Mouse (Mus musculus): Measurements from ENCODE around the gene Vps13d. TPM values are rescaled to one million over a fixed set of nuclear protein-coding genes. Genes with fewer than 3 reads are reported as not detected.
A peak's percentile ranks its signal among the peaks of the same experiment; 100 is the strongest.

Gene Vps13d
- polyA plus RNA-seq, 1 experiment from 2014 or later, result 14.7 TPM

DNA sequence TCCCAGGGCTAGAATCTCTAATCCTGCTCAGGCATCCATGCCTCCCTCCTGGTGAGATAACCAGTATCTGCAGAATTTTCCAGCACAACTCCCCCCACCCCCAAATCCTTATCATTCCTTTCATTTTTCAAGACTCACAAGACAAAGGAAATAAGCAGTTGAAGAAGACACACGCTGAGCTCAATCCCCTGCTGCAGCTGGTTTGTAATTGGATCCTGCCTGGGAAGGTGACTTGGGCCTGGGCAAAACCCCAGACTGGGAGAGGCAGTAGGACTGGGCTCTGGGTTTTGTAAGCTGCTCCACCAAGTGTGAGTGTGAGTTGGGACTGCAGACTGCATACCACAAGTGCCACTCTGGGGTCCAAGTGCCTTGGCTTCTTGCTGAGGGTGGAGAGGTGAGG is 260.3 kb downstream of the Vps13d start:
- no peak overlapping the region for H3K4me2 ChIP-seq (ENCODE audit: low read length)
- ATAC-seq (replicated peaks; ENCODE audit: low FRiP score, low read depth) (no peak), DNase-seq (ENCODE audit: low spot score) (no peak)
- H3K27ac ChIP-seq, result no peak overlapping the region
- no peaks in the 10 kb centered on the region for H3K9me3 ChIP-seq (replicated peaks; ENCODE audit: low read length)
- H3K36me3 ChIP-seq (ENCODE audit: insufficient read depth, low read length), result no peaks in the 10 kb centered on the region
- H3K4me3 ChIP-seq (replicated peaks; ENCODE audit: low read depth, low read length), result no peak overlapping the region
- TF ChIP-seq CTCF (IDR thresholded peaks at IDR 0.05; ENCODE audit: low read depth), result no peak
- H3K27me3 ChIP-seq (ENCODE audit: insufficient read depth, low read length), result no peaks in the 10 kb centered on the region
- H3K4me1 ChIP-seq (replicated peaks; ENCODE audit: insufficient read depth, low read length), result peaks cover 13% of the 10 kb centered on the region; the same call in 1 of the 2 replicates
- WGBS, result 15% methylated on average over 1 of the region's 1 CpGs
- H3K9ac ChIP-seq (ENCODE audit: low read depth, low read length), result no peak overlapping the region

DNA sequence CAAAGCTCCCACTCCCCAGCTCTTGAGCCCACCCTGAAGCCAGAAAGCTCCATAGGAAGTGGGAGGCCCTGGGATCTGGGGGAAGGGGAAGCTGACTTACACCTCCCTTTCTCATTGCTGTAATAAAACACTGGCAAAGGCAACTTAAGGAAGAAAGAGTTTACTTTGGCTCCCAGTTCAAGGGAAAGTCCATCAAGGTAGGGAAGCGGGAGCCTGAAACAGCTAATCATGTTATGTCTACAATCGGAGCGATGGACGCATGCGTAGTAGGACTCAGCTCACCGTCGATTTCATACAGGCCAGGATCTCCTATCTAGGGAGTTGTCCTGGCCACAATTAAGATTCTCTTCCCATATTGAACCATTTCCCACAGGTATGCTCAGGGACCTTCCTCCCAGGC is 263.6 kb downstream of the Vps13d start:
- Histone ChIP-seq H3K27ac (peak overlapping the region; percentile 82), H3K9me3 (replicated peaks; ENCODE audit: low read length) (no peaks in the 10 kb centered on the region), H3K9ac (ENCODE audit: low read depth, low read length) (no peak overlapping the region), H3K4me3 (replicated peaks; ENCODE audit: low read depth, low read length) (no peak overlapping the region), H3K27me3 (ENCODE audit: insufficient read depth, low read length) (no peaks in the 10 kb centered on the region), H3K4me2 (ENCODE audit: low read length) (no peak overlapping the region), H3K36me3 (ENCODE audit: insufficient read depth, low read length) (peaks cover 19% of the 10 kb centered on the region), H3K4me1 (replicated peaks; ENCODE audit: insufficient read depth, low read length) (peaks cover 13% of the 10 kb centered on the region; the same call in 1 of the 2 replicates)
- TF ChIP-seq CTCF (IDR thresholded peaks at IDR 0.05; ENCODE audit: low read depth), result no peak
- no peak for ATAC-seq (replicated peaks; ENCODE audit: low FRiP score, low read depth)
- WGBS, result 57% methylated on average over 7 of the region's 7 CpGs
- DNase-seq (ENCODE audit: low spot score), result peak; percentile 46

DNA sequence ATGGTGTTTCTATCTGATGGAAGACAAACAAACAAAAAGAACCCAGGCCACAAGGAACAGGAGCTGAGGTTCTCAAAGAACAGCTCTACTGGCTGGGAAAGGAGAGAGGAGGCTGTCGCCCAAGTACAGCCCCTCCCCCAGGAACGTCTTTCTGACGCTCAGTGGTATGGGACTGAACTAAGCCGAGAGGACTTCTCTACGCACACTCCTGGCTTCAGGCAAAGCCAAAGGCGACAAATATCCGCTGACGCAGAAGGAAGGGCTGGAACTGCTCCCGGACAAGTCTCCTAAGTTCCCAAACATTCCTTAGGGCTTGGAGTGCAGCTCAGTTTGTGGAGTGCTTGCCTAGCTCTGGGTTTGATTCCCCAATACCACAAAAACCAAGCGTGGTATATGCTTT is 264.4 kb downstream of the Vps13d start:
- Histone ChIP-seq H3K4me3 (replicated peaks; ENCODE audit: low read depth, low read length) (no peak overlapping the region), H3K27me3 (ENCODE audit: insufficient read depth, low read length) (no peaks in the 10 kb centered on the region), H3K4me1 (replicated peaks; ENCODE audit: insufficient read depth, low read length) (peaks cover 13% of the 10 kb centered on the region; the same call in 1 of the 2 replicates), H3K27ac (peak overlapping the region; percentile 82), H3K9me3 (replicated peaks; ENCODE audit: low read length) (no peaks in the 10 kb centered on the region), H3K4me2 (ENCODE audit: low read length) (no peak overlapping the region), H3K9ac (ENCODE audit: low read depth, low read length) (no peak overlapping the region), H3K36me3 (ENCODE audit: insufficient read depth, low read length) (peaks cover 20% of the 10 kb centered on the region)
- ATAC-seq (replicated peaks; ENCODE audit: low FRiP score, low read depth), result peak; percentile 79
- TF ChIP-seq CTCF (IDR thresholded peaks at IDR 0.05; ENCODE audit: low read depth), result no peak
- DNase-seq (ENCODE audit: low spot score), result peak; percentile 94
- WGBS, result 11% methylated on average over 10 of the region's 10 CpGs

DNA sequence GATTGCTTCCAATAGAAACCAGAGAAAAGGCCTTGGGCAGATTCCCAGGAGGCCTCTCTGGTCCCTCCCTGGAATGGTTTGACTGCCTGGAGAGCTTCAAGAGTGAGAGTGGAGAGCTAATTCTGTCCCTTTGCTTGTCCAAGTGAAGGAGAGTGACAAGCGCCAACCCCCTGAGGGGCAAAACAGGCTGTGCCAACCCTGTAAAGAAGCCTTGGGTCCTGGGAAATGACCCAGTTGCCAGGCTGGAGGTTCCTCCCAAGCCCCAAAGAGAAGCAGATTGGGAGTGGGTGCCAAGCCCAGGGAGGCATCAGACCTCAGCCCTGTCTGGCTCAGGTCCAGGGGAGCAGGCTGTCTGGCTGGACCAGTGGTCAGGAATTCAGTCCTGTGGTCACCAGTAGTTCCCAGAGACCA is 265.0 kb downstream of the Vps13d start:
- ATAC-seq (replicated peaks; ENCODE audit: low FRiP score, low read depth) (peak; percentile 59; the same call in 1 of the 2 replicates), DNase-seq (ENCODE audit: low spot score) (peak; percentile 58)
- Histone ChIP-seq H3K4me3 (replicated peaks; ENCODE audit: low read depth, low read length) (no peak overlapping the region), H3K27ac (peak overlapping the region; percentile 82), H3K27me3 (ENCODE audit: insufficient read depth, low read length) (no peaks in the 10 kb centered on the region), H3K4me1 (replicated peaks; ENCODE audit: insufficient read depth, low read length) (peaks cover 13% of the 10 kb centered on the region; the same call in 1 of the 2 replicates), H3K9ac (ENCODE audit: low read depth, low read length) (no peak overlapping the region), H3K36me3 (ENCODE audit: insufficient read depth, low read length) (peaks cover 20% of the 10 kb centered on the region), H3K9me3 (replicated peaks; ENCODE audit: low read length) (no peaks in the 10 kb centered on the region), H3K4me2 (ENCODE audit: low read length) (no peak overlapping the region)
- 53% methylated on average over 1 of the region's 1 CpGs for WGBS
- no peak for TF ChIP-seq CTCF (IDR thresholded peaks at IDR 0.05; ENCODE audit: low read depth)

DNA sequence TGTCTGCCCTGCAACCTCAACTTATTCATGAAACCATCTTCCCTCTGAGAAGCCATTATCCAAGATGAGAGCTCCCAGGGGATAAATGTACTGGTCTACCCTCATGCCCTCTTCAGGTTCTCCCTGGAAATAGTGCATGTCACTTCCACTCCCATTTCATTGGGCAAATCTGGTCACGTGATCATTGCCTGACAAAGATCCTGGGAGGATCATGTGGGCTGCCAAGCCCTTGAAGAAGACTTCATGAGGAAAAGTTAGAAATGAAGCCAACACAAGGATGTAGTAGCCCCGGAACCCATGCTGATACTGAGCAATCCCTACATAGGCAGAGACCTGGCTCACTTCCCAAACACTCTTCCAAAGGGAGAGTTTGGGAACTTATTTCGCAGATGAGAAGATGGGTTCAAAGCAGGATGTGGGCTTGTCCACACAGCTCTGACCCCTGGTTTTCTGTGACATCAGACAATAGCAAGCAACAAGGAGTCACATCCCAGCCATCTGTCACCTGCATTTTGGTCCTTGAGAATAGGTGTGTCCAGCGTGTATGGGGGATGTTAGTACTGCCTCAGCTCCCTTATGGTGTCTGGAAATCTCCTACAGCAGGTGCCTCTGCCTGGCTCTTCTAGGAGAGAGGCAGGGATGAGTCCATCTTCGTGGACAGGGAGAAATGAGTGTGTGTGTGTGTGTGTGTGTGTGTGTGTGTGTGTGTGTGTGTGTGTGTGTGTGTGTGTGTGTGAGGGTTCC is 265.9 kb downstream of the Vps13d start:
- H3K27ac ChIP-seq, result peak overlapping the region; percentile 11; the same call in 1 of the 2 replicates
- no peak for TF ChIP-seq CTCF (IDR thresholded peaks at IDR 0.05; ENCODE audit: low read depth)
- DNase-seq (ENCODE audit: low spot score) (no peak), ATAC-seq (replicated peaks; ENCODE audit: low FRiP score, low read depth) (no peak)
- WGBS, result 68% methylated on average over 5 of the region's 5 CpGs
- no peak overlapping the region for H3K9ac ChIP-seq (ENCODE audit: low read depth, low read length)
- H3K4me1 ChIP-seq (replicated peaks; ENCODE audit: insufficient read depth, low read length), result peaks cover 13% of the 10 kb centered on the region; the same call in 1 of the 2 replicates
- H3K4me2 ChIP-seq (ENCODE audit: low read length), result no peak overlapping the region
- H3K4me3 ChIP-seq (replicated peaks; ENCODE audit: low read depth, low read length), result no peak overlapping the region
- no peaks in the 10 kb centered on the region for H3K9me3 ChIP-seq (replicated peaks; ENCODE audit: low read length)
- peaks cover 22% of the 10 kb centered on the region for H3K36me3 ChIP-seq (ENCODE audit: insufficient read depth, low read length)
- H3K27me3 ChIP-seq (ENCODE audit: insufficient read depth, low read length), result no peaks in the 10 kb centered on the region

Other genes starting within 250 kb of the Vps13d start
- gene Tnfrsf1b, start 51.9 kb upstream of the Vps13d start, polyA plus RNA-seq (2015; fragmentation: Nextera tagmentation; extraction: Ambion mirVana), result 2.5 TPM in 2 replicates
- 0.05 and 0.08 TPM in 2 replicates for gene Tnfrsf8, start 120.2 kb upstream of the Vps13d start, polyA plus RNA-seq (2015; fragmentation: Nextera tagmentation; extraction: Ambion mirVana)

Measured in kidney, postnatal 0 days (tissue).